Comparison of ENCODE assay signal across 15 mouse cellular contexts in the genomic region with DNA sequence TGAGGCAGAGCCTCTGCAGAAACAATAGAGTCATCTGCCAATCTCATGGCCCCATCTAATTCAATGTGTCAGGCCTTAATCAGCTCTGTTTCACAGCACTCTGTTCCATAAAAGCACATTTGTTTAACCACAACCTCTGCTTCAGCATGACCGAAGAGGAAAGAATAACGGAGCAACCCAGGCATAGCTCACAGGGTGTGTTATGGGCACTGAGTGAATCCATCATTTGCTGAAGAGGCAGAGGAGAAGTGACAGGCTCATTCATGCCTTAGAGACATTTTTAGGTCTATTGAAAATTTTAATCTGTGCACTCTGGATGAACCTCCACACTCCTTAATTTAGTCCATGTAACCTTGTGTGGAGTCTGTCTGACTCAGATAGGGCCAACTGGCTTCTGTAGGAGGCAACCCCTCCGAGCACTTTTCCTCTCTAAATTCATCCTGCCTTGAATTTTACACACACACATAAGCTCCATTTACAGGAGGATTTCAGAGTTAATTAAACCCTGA.
DNase-seq lines count a peak whose midpoint lies in the region; ATAC-seq lines count a peak whose summit lies in the region.
"Had no signal": no experiment of that assay in that cellular context is flagged by ENCODE, and none has a peak within 500 bp of the region (broad histone marks: within the 10 kb centered on the region; RNA-seq: fewer than 3 reads in every experiment).

No protein-coding gene starts in this region.

- DNase-seq in cerebellum, postnatal 14 days, result peak; percentile 1 to 26
- no peak for DNase-seq in cerebellum, adult 11-12 months
- peak; percentile 64 for DNase-seq in brain, adult 2 months (ENCODE audit: low read depth, low spot score)
- peak; percentile 16 for DNase-seq in hindbrain, embryonic 10.5 days (ENCODE audit: low spot score)
- DNase-seq in testis, postnatal 10 days (ENCODE audit: low spot score), result no peak
- no peak for DNase-seq in natural killer cell, adult 2 months (ENCODE audit: low spot score in 2 of 2)
- DNase-seq: gastrocnemius, postnatal 10 days; right cerebral cortex, postnatal 25 days; thymus, adult 18-20 months had no signal

- no peaks in the 10 kb centered on the region for H3K36me3 ChIP-seq in hindbrain, embryonic 10.5 days
- no peaks in the 10 kb centered on the region for H3K36me3 ChIP-seq in midbrain, embryonic 15.5 days (replicated peaks)
- H3K36me3 ChIP-seq: embryonic facial prominence, embryonic 15.5 days; G1E; liver, embryonic 15.5 days had no signal

- H3K9me3 ChIP-seq in hindbrain, embryonic 10.5 days, result no peaks in the 10 kb centered on the region
- H3K9me3 ChIP-seq in midbrain, embryonic 15.5 days, result no peaks in the 10 kb centered on the region
- H3K9me3 ChIP-seq: embryonic facial prominence, embryonic 15.5 days; G1E; liver, embryonic 15.5 days had no signal

- no peak overlapping the region for H3K4me2 ChIP-seq in midbrain, embryonic 15.5 days
- H3K4me2 ChIP-seq: embryonic facial prominence, embryonic 15.5 days; liver, embryonic 15.5 days had no signal

- H3K27ac ChIP-seq in hindbrain, embryonic 10.5 days, result no peak overlapping the region
- H3K27ac ChIP-seq in midbrain, embryonic 15.5 days, result no peak overlapping the region
- H3K27ac ChIP-seq: embryonic facial prominence, embryonic 15.5 days; left cerebral cortex, adult 2 months; liver, embryonic 15.5 days had no signal

- H3K4me1 ChIP-seq in hindbrain, embryonic 10.5 days (replicated peaks), result peaks cover 7% of the 10 kb centered on the region; the same call in 1 of the 2 replicates
- no peaks in the 10 kb centered on the region for H3K4me1 ChIP-seq in midbrain, embryonic 15.5 days
- H3K4me1 ChIP-seq: embryonic facial prominence, embryonic 15.5 days; liver, embryonic 15.5 days had no signal

- H3K27me3 ChIP-seq in hindbrain, embryonic 10.5 days (ENCODE audit: insufficient read depth, poor library complexity, severe bottlenecking), result no peaks in the 10 kb centered on the region
- no peaks in the 10 kb centered on the region for H3K27me3 ChIP-seq in midbrain, embryonic 15.5 days (replicated peaks)
- H3K27me3 ChIP-seq: embryonic facial prominence, embryonic 15.5 days; liver, embryonic 15.5 days had no signal

- 23% methylated on average over 3 of the region's 3 CpGs for WGBS in hindbrain, embryonic 10.5 days
- 15% methylated on average over 3 of the region's 3 CpGs for WGBS in midbrain, embryonic 15.5 days

- peak; percentile 93 for ATAC-seq in midbrain, embryonic 15.5 days (replicated peaks)
- no peak for ATAC-seq in megakaryocyte progenitor cell, adult 5-6 weeks (replicated peaks; ENCODE audit: poor library complexity)

- no peak overlapping the region for H3K4me3 ChIP-seq in hindbrain, embryonic 10.5 days
- H3K4me3 ChIP-seq in midbrain, embryonic 15.5 days, result no peak overlapping the region
- H3K4me3 ChIP-seq: embryonic facial prominence, embryonic 15.5 days; left cerebral cortex, adult 2 months; liver, embryonic 15.5 days had no signal

- H3K9ac ChIP-seq in midbrain, embryonic 15.5 days, result no peak overlapping the region
- H3K9ac ChIP-seq: embryonic facial prominence, embryonic 15.5 days; liver, embryonic 15.5 days had no signal

Comparison
In these comparisons a context has a peak if more than half of its experiments do, and no peak if none do; other contexts are left out.
1. DNase-seq: peak in cerebellum, postnatal 14 days (2 of 2), brain, adult 2 months (single experiment) and hindbrain, embryonic 10.5 days (single experiment); none in cerebellum, adult 11-12 months (single experiment), testis, postnatal 10 days (single experiment) and natural killer cell, adult 2 months (0 of 2).